Mouse (Mus musculus): ENCODE data around the gene Ankrd49. TPM values are rescaled to one million over a fixed set of nuclear protein-coding genes. Genes with fewer than 3 reads are reported as not detected.

The Ankrd49 gene
- polyA plus RNA-seq, 1 experiment from 2014 or later, result 44.4 TPM

GRCm38 (mm10) chr9:14739498-14740150 lies 45.0 kb downstream of the Ankrd49 start:
- Histone ChIP-seq H3K4me3 (no peak overlapping the region), H3K4me2 (replicated peaks) (no peak overlapping the region), H3K27me3 (no peaks in the 10 kb centered on the region), H3K9ac (no peak overlapping the region), H3K36me3 (no peaks in the 10 kb centered on the region), H3K9me3 (no peaks in the 10 kb centered on the region), H3K27ac (no peak overlapping the region), H3K4me1 (no peaks in the 10 kb centered on the region)
- no peak for ATAC-seq (ENCODE audit: low FRiP score, low read depth)
- WGBS, result 83% methylated on average over 4 of the region's 4 CpGs

- Histone ChIP-seq H3K9me3 (no peaks in the 10 kb centered on the region), H3K27me3 (no peaks in the 10 kb centered on the region), H3K4me2 (replicated peaks) (no peak overlapping the region), H3K27ac (no peak overlapping the region; the same call in 1 of the 2 replicates), H3K36me3 (no peaks in the 10 kb centered on the region), H3K4me1 (peaks cover 8% of the 10 kb centered on the region), H3K9ac (no peak overlapping the region), H3K4me3 (no peak overlapping the region)
- ATAC-seq (ENCODE audit: low FRiP score, low read depth), result 0 out of 2 replicates have a peak, but pooled peaks have one; percentile 32
- 29% methylated on average over 9 of the region's 9 CpGs for WGBS
Measured at GRCm38 (mm10) chr9:14730941-14731541, 53.6 kb downstream of the Ankrd49 start.

Other genes starting within 250 kb of the Ankrd49 start
- gene Amotl1, start 139.8 kb downstream of the Ankrd49 start, polyA plus RNA-seq (2015; fragmentation: Nextera tagmentation; extraction: Ambion mirVana), result 33.3 and 35.3 TPM in 2 replicates
- gene Piwil4, start 44.1 kb downstream of the Ankrd49 start, polyA plus RNA-seq (2015; fragmentation: Nextera tagmentation; extraction: Ambion mirVana), result 0.11 TPM in 1 of 2 replicates, not detected in the other
- 3.8 and 3.9 TPM in 2 replicates for gene Fut4, start 32.5 kb downstream of the Ankrd49 start, polyA plus RNA-seq (2015; fragmentation: Nextera tagmentation; extraction: Ambion mirVana)
- gene 1700012B09Rik, start 13.8 kb downstream of the Ankrd49 start, polyA plus RNA-seq (2015; fragmentation: Nextera tagmentation; extraction: Ambion mirVana), result 0.39 and 0.55 TPM in 2 replicates
- 23.7 and 28.4 TPM in 2 replicates for gene Mre11a, start 202 bp downstream of the Ankrd49 start, polyA plus RNA-seq (2015; fragmentation: Nextera tagmentation; extraction: Ambion mirVana)
- 2.5 and 2.6 TPM in 2 replicates for gene Gpr83, start 75.4 kb upstream of the Ankrd49 start, polyA plus RNA-seq (2015; fragmentation: Nextera tagmentation; extraction: Ambion mirVana)
- 0.33 and 0.34 TPM in 2 replicates for gene Izumo1r, start 119.1 kb upstream of the Ankrd49 start, polyA plus RNA-seq (2015; fragmentation: Nextera tagmentation; extraction: Ambion mirVana)